Mouse (Mus musculus) megakaryocyte-erythroid progenitor cell, adult 5-6 weeks (primary cell): ENCODE results near the gene Tpsab1. TPM values are rescaled to one million over a fixed set of nuclear protein-coding genes. Genes with fewer than 3 reads are reported as not detected.
A peak's percentile ranks its signal among the peaks of the same experiment; 100 is the strongest.

Experiments
- ATAC-seq: replicated peaks from 2 replicates; pipeline ENCODE4 v1.8.0; 2016; ENCODE audit warnings: mild to moderate bottlenecking, inconsistent platforms; ENCODE audit not compliant: severe bottlenecking, poor library complexity, low FRiP score, low TSS enrichment
- total RNA-seq, 2 experiments: library from RNA; stranded (forward) in 1 of 2; stranded (reverse) in 1 of 2; fragments of 200-1000, 215-1000 nt in 1 of 2; fragments of >200 nt in 1 of 2; fragmentation: Nextera tagmentation in 1 of 2; gene quantifications; 2 replicates each; pipeline ENCODE4 v1.2.3; 2014 to 2017

Tpsab1 gene
- total RNA-seq (2014; fragmentation: Nextera tagmentation) (not detected in 2 replicates), total RNA-seq (2017) (not detected in 2 replicates)

DNA sequence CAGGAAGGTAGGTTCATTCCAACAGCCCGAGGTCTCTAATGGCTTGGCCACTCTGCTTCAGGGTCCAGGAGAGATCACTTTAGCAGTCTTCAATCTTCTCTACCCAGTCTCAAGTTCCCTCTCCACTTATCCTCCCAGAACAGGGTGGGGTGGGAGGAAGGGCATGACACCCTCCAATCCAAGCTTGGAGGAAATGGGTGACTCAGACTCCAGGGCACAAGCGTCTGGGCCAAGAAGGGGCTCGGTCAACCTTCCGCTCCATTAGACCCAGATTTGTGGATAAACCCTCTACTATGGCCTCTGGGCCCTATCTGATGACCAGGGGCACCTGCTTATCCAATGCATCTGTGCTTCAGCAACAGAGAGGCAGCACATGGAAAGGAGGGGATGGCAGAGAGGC is at the start of gene Tpsab1:
Gene Tpsab1, minus strand, starts transcription at position 101 of the 400 bp plus-strand sequence.
- ATAC-seq = no peak

DNA sequence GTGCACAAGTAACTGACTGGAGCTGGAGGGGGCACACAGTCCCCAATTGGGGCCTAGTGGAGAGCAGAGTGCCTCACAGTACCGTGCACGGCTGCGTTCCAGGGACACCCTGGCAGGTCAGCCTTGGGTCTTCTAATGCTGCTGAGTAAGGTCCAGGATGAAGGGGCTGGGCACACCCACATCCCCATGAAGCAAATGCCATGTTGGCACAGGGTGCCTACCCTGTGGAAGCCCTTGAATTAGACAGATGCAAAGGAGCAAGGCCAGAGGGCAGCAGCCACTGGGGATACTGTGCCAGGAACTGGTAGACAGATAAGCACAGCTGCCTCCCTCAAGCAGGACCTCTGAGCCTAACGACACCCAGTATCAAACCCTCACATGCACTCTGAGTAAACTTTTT is 49.2 kb upstream of the Tpsab1 start:
- 0 out of 2 replicates have a peak, but pooled peaks have one; percentile 34 for ATAC-seq

DNA sequence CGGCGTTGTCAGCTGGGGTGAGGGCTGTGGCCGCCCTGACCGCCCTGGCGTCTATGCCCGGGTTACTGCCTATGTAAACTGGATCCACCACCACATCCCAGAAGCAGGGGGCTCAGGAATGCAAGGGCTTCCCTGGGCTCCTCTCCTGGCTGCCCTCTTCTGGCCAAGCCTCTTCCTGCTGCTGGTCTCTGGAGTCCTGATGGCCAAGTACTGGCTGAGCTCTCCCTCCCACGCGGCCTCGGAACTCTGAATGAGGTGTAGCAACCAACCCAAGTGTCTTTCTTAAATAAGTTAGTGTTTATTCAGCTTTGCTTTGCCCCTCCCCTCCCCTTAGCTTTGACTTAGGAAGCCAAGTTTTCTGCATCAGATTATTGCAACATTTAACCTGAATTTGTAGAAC is 28.6 kb upstream of the Tpsab1 start:
- no peak for ATAC-seq

DNA sequence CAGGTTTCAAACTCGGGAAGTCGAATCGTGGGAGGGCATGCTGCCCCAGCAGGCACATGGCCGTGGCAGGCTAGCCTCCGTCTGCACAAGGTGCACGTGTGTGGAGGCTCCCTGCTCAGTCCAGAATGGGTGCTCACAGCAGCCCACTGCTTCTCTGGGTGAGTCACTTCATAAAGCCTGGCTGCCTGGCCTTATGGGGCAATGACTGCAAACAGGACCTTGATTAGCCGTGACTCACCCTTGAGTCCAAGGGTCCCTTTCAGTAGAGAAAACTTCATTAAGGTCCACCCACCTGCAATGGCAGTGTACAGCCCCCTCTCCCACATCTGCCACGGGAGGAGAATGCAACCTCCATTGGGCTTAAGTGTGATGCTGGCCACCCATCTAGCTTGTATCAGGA is 27.1 kb upstream of the Tpsab1 start:
- no peak for ATAC-seq

DNA sequence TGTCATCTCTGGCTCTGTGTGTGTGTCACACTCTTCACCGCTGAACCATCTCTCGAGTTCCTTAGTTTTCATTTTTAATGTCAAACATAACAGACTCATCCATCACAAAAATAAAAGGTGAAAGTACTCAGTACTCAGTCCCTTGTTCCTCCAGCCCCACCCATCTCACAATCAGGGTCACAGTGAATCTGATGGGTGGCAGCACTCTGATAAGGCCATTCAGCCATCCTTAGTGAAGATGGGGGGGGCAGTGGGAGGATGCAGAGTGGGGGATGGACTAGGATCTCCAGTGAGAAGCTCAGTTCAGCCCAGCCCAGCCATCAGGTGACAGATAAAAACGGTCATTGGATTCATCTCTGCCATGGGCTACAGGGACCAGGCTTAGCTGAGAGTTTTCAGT is 23.6 kb upstream of the Tpsab1 start, which contains the start of gene Tpsg1:
Gene Tpsg1, plus strand, starts transcription at position 301 of the 400 bp plus-strand sequence.
- ATAC-seq = no peak

DNA sequence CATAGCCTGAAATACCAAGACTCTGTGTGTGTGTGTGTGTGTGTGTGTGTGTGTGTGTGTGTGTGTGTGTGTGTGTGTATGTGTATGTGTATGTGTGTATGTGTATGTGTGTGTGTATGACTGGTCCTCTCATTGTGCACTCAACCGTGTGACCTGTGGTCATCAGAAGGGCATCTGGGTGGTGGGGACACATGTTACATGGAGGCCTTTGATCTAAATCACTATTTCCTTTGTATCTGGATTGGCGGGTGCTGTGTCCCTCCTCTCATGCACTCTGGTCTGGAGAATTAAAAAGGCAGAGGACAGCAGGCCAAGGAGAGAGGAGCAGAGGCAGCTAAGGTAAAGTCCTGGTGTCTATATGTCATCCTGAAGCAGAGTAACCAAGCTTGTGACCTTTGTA is 20.6 kb upstream of the Tpsab1 start, which contains the start of gene Tpsb2:
Gene Tpsb2, plus strand, starts transcription at position 301 of the 400 bp plus-strand sequence.
- ATAC-seq = no peak

DNA sequence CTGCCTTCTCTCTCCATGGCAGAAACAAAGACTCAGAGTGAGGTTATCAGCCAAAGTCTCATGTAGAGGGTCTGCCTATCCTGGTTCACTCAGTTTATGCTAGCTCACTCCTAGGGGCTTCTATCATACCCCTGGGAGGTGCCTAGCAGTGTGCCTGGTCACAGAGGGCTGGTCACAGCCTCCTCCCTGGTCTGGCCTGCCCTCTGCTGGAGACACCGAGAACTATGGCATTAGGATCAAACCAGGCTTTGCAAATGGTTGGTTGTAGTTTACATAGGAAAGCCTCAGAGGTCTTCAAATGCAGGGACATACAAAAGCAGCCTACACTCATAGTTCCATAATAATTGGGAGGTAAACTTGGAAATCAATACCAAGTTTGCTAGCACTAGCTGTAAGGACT is 18.4 kb upstream of the Tpsab1 start:
- peak; percentile 80 for ATAC-seq

DNA sequence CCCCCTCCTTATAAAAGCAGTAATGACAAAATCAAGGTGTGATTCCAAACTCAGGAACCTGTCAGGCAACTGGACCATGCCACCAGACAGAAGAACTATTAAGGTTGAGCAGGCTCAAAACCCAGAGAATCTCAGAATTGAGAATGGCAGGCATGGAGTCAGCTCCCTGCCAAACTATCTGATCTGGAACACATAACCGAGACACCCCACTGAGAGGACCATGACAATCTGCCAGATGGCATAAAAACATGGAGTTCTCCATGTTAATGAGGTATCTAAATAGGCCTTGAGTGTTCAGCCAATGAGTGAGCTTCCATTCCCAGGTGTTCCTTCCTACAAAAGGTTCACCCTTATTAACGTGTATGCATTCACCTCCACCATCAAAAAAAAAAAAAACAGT is 15.9 kb upstream of the Tpsab1 start:
- ATAC-seq = no peak

DNA sequence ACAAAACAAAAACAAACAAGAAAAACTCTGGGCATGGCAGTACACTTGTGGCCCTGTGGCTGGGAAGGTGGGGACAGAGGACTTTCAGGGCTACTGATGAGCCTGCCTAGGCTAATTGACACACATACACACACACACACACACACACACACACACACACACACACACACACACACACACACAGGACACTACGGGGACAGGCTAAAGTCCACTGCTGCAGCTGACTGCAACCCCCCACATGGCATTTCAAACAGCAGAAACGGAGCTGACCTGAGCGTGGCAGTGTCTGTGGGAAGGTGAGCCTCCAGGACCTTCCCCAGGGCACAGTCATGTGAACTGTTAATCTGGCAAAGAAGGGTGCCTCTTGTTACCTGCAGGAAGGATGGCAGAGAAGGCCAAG is 3.9 kb downstream of the Tpsab1 start:
- no peak for ATAC-seq

DNA sequence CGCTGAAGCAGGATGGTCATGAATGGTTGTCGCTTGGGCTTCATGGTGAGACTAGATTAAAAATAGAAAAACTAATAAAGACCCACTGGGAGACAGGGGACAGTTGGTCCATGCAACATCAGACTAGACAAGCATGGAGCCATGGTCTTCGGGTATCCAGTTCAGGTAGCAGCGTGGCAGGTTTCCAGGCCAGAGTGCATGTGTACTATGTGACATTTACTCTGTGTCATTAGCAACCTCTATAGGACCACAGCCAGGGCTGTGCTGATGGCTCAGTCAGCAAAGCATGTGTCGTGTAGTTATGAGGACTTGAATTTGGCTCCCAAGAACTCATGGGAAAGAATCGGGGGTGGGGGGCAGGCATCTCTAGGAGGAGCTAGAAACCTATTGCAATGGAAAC is 5.4 kb downstream of the Tpsab1 start:
- ATAC-seq = no peak

DNA sequence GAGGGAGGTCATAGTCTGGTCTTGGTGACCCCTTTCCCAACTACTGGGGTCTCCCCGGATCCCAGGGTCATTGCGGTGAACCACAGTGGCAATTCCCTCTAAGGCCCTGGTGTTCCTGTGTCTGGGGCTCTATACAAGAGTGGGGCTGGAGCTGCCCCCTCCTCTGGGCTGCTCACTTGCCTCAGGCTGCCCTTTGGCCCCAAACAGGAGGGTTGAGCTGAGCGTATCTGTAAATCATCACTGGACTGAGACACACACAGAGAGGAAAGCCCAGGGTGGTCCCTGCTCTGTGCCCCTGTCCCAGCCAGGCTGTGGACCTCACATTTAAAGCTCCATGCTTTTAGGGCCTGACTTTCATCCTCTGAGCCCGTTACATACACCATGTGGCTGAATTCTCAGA is 7.1 kb downstream of the Tpsab1 start:
- ATAC-seq = no peak

DNA sequence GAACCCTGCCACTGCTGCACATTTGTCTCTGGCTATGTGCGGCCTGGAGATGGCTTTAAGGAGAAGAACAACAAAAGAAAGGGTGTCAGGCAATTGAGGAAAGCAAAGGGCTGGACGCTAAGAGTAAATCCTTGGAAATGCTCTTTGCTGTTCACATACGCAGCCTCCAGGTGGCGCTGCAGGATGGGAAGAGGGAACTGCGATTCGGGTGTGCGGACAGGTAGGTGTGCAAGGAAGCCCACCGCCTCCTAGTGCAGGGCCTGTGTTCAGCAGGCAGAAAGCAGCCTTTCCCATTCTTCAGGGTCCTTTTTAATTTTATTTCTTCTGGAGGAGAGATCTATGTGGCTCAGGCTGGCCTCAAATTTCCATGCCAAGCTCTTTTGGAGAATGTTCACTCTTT is 11.4 kb downstream of the Tpsab1 start:
- peak; percentile 68 for ATAC-seq

DNA sequence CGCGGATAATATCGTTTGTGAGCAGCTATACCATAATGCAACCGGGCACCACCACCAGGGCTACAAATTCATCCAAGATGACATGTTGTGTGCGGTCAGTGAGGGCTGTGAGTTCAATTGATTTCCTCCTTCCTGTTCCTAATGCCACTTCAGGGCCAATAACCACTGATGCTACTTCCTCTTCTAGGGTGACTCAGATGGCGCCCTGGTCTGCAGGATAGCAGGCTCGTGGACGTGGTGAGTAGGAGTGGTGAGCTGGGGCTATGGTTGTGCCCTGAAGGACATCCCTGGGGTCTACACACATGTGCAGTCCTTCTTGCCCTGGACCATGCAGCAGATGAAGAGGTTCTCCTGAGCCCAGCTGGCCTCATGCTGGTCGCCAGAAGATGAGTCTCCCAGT is 13.0 kb downstream of the Tpsab1 start:
- no peak for ATAC-seq

DNA sequence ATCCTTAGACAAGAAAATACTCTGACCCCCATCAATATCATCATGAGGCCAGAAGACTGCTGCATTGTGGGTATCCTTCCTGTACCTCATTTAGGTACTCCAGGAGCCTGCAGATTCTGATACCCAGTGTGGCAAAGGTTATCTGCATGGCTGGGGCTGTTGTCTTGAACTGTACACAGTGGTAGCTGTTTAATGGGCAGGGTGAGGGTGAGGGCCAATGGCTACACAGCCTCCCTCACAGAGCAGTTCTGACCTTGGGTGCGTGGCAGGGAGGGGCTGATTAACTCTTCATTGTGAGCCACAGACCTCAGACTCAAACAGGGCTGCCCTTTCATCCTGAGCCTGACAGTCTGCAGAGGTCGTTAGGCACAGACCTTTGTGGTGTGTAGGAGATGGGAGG is 22.4 kb downstream of the Tpsab1 start:
- no peak for ATAC-seq

DNA sequence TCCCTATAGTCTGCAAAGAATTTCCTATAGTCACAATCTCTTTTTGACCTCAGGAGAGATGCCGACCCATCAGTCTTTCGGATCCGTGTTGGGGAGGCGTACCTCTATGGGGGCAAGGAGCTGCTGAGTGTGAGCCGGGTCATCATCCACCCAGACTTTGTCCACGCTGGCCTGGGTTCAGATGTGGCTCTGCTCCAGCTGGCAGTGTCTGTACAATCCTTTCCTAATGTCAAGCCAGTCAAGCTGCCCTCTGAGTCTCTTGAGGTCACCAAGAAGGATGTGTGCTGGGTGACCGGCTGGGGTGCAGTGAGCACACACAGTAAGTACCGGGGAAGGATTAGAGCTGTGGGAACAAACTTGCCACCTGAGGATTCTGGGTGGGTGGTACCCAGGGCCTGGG is 24.5 kb downstream of the Tpsab1 start:
- ATAC-seq = no peak

DNA sequence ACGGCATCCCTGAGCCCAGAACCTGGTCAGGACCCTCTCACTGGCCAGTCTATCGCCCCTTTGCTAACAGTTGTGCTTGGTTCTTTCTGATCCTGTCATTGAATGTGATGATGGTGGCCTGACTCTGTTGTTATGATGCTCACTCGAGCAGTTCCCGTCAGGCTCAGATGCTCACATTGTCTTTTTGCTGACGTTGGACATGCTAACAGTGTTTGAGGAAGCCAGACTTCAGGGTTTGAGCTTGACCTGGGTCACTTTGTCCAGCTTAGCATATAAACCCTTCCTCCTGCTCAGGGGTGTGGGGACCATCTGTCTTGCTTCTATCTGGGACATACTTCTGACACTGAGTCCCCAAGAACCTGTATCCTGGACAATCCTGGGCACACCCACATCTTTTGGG is 27.0 kb downstream of the Tpsab1 start, which contains the start of gene Prss29:
Gene Prss29, plus strand, starts transcription at position 301 of the 400 bp plus-strand sequence.
- no peak for ATAC-seq

DNA sequence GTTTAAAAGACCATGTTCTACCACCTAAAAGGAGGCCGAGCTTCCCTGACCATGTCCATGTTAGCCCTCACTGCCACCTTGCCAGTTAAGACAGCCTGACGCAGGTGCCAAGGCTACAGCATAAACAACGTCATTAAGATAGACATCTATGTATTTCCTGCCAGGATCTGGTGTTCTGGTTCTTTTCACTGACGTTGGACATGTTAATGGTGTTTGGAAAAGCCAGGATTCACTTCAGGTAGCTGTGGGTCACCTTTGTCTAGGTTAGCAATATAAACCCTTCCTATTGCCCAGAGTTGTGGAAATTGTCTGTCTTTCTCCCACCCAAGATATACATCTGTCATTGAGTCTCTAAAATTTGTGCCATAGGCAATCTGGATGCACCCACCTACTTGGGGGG is 37.0 kb downstream of the Tpsab1 start, which contains the start of gene Prss28:
Gene Prss28, plus strand, starts transcription at position 301 of the 400 bp plus-strand sequence.
- ATAC-seq = no peak

DNA sequence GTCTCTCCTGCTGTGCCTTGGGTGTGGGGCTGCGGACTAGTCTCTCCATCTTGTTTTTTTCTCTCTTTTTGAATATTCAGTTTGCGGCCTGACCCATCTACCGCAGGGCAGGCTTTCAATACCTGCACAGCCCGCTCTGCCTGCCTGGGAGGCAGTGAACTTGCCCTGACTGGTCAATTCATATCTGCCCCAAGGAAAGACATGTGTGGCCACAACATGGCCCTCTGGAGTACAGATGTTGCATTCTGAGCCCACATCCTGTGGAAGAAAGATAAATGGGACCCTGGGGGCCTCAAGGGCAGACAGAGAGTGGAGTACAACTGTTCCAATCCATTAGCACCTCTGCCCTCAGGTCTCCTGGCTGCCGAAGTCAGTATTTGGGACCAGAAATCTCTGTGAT is 47.3 kb downstream of the Tpsab1 start, which contains the start of gene Prss34:
Gene Prss34, plus strand, starts transcription at position 301 of the 400 bp plus-strand sequence.
- no peak for ATAC-seq

DNA sequence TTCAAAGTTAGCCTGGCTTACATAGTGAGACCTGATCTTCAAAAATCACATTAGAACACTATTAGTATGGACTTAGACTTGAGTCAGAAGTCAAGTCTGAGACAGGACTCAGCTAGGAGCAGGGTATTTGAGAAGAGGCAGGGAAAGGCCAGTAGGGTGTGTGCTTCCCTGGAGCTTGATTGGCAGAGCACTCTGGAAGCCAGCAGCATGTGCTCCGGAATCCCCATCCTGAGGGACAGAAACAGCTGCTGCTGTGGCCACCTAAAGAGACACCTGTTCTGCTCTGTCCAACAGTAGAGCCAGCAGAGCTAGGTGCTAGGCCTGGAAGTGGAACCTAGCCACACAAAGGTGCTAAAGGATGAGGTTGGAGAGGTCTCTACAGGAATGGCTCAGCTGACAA is 51.3 kb downstream of the Tpsab1 start:
- ATAC-seq = no peak

DNA sequence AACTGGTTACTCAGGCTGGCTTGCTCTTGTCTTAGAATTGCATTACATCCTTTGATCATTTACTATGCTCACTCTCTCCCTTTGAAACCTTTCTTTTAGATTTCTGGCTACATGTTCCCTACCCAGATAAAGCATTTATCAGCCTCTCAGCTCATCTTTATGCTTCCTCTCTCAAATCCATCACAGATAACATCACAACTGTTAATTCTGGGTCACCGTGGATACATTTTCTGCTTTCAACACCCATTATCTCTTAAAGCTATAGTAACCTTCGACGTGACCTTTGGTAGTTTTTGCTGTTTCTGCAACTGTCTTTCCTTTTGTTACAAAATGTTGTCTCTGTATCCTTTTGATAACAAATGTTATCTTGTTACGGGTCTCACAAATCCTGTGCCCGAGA is 51.9 kb downstream of the Tpsab1 start:
- ATAC-seq = no peak
